Mouse (Mus musculus): ENCODE results near the gene Nav2.

- TF ChIP-seq CTCF (IDR thresholded peaks at IDR 0.05) (no peak), EP300 (IDR thresholded peaks at IDR 0.05) (peak; percentile 55)
These were observed 566.8 kb downstream of the Nav2 start for GRCm38 (mm10) chr7:49475282-49475681.

Measured in lung, postnatal 0 days (tissue).